Mouse (Mus musculus): ENCODE data around the gene Ntn5.

GRCm38 (mm10) chr7:45681046-45681736, 2.6 kb upstream of the Ntn5 start:
- TF ChIP-seq CTCF (IDR thresholded peaks at IDR 0.05; ENCODE audit: borderline replicate concordance, insufficient read depth, low read depth, low read length) (no peak), POLR2A (IDR thresholded peaks at IDR 0.05; ENCODE audit: borderline replicate concordance, insufficient read depth, low read length) (no peak)

Data from cerebellum, adult 2 months (tissue).